Mouse (Mus musculus) cerebellum, adult 2 months (tissue): ENCODE results near the gene Alox12. TPM values are rescaled to one million over a fixed set of nuclear protein-coding genes. Genes with fewer than 3 reads are reported as not detected.
A peak's percentile ranks its signal among the peaks of the same experiment; 100 is the strongest.

Experiments used
- DNase-seq, 2 experiments: peaks; one replicate each; pipeline ENCODE4 v3.0.0; 2021
- H3K27ac ChIP-seq: fragments of 200-500 bp; 2 replicates; pipeline ENCODE4 v1.5.1; 2012; ENCODE audit warnings: low read length, control low read depth, inconsistent platforms; ENCODE audit not compliant: insufficient read depth
- H3K27me3 ChIP-seq: fragments of 200-500 bp; 2 replicates; pipeline ENCODE4 v1.6.1; 2012; ENCODE audit warnings: inconsistent platforms, mild to moderate bottlenecking, low read length, moderate library complexity; ENCODE audit not compliant: control insufficient read depth, insufficient read depth
- H3K4me1 ChIP-seq: fragments of 200-500 bp; 2 replicates; pipeline ENCODE4 v1.6.1; 2011; ENCODE audit warnings: low read length; ENCODE audit not compliant: control insufficient read depth, insufficient read depth
- H3K4me3 ChIP-seq: fragments of 200-500 bp; replicated peaks from 2 replicates; pipeline ENCODE3; 2011; ENCODE audit warnings: mild to moderate bottlenecking, low read depth, low read length, control low read depth; ENCODE audit not compliant: insufficient read depth
- CTCF ChIP-seq: fragments of 200-500 bp; IDR thresholded peaks from 2 replicates; pipeline ENCODE4 v1.5.1; 2011; ENCODE audit warnings: low read depth, mild to moderate bottlenecking, control low read depth, low read length, moderate library complexity, borderline replicate concordance; ENCODE audit not compliant: insufficient read depth
- POLR2A ChIP-seq: fragments of 200-500 bp; IDR thresholded peaks from 2 replicates; pipeline ENCODE4 v1.6.1; 2011; ENCODE audit warnings: low read length, control low read depth, borderline replicate concordance; ENCODE audit not compliant: insufficient read depth
- WGBS: fragments of 180-500 bp; shearing (Covaris S2); methylation state at CpG from one replicate; pipeline ENCODE4 v1.1.7; 2018; 5-methylcytosine and 5-hydroxymethylcytosine counted together
- polyA plus RNA-seq: library from polyadenylated mRNA; depleted of rRNA; stranded (reverse); fragments of >200 nt; gene quantifications from 2 replicates; pipeline ENCODE4 v1.2.3, GENCODE M21; 2012; rRNA removed

Gene Alox12
- 1.1 and 1.2 TPM in 2 replicates for polyA plus RNA-seq

- 3% methylated on average over 25 of the region's 25 CpGs for WGBS
- H3K4me1 ChIP-seq, result no peaks in the 10 kb centered on the region
- DNase-seq, result peak in 1 of 2 experiments; percentile 35
- TF ChIP-seq POLR2A (no peak), CTCF (peak; percentile 54; the same call in 1 of the 2 replicates)
- no peak within 1 kb of the TSS for H3K27ac ChIP-seq
- no peaks in the 10 kb centered on the region for H3K27me3 ChIP-seq
- peak within 1 kb of the TSS; percentile 11 for H3K4me3 ChIP-seq
Observed at GRCm38 (mm10) chr11:70254931-70255531, at the start of gene Alox12. Gene Alox12 (minus strand): TSS chr11:70255353.

- no peak overlapping the region for H3K27ac ChIP-seq
- H3K4me3 ChIP-seq, result no peak overlapping the region
- no peak for TF ChIP-seq CTCF
- no peak for TF ChIP-seq POLR2A
- WGBS, result 87% methylated on average over 4 of the region's 4 CpGs
- H3K4me1 ChIP-seq, result no peaks in the 10 kb centered on the region
- H3K27me3 ChIP-seq, result no peaks in the 10 kb centered on the region
- DNase-seq, result no peak
Observed at GRCm38 (mm10) chr11:70302293-70302692, 47.1 kb upstream of the Alox12 start.

- no peak for DNase-seq
- no peak for TF ChIP-seq CTCF
- no peak for TF ChIP-seq POLR2A
- no peak overlapping the region for H3K4me3 ChIP-seq
- H3K27me3 ChIP-seq, result no peaks in the 10 kb centered on the region; the same call in 1 of the 2 replicates
- WGBS, result 60% methylated on average over 12 of the region's 12 CpGs
- H3K27ac ChIP-seq, result no peak overlapping the region
- no peaks in the 10 kb centered on the region; the same call in 1 of the 2 replicates for H3K4me1 ChIP-seq
Observed at GRCm38 (mm10) chr11:70297836-70298454, 42.8 kb upstream of the Alox12 start.

DNA sequence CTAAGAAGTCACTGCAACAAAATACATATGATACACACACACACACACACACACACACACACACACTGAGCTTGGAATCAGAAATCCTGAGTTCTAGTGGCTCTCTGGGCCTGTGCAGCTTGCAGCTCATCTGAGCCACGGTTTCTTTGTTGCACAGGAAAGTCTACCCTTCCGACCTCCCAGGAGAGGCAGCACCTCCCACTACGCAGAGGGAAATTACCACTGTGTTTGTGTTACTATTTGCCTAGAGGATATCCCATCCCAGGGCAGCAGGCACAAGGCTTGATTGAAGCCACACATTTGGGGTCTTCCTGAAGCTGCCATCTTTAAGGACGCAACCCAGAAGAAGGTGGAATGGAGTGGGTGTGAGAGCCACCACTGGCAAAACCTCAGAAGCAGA is 42.3 kb upstream of the Alox12 start:
- no peak for TF ChIP-seq CTCF
- no peak for TF ChIP-seq POLR2A
- 67% methylated on average over 4 of the region's 4 CpGs for WGBS
- DNase-seq, result no peak

GRCm38 (mm10) chr11:70293881-70294280 is 38.7 kb upstream of the Alox12 start:
- H3K27me3 ChIP-seq, result no peaks in the 10 kb centered on the region; the same call in 1 of the 2 replicates
- 27% methylated on average over 6 of the region's 6 CpGs for WGBS
- no peak for TF ChIP-seq POLR2A
- TF ChIP-seq CTCF, result no peak
- H3K4me1 ChIP-seq, result no peaks in the 10 kb centered on the region; the same call in 1 of the 2 replicates
- no peak overlapping the region for H3K4me3 ChIP-seq
- peak in 1 of 2 experiments; percentile 24 for DNase-seq
- H3K27ac ChIP-seq, result no peak overlapping the region

More for the DNA sequence above, 42.3 kb upstream of the Alox12 start:
- no peaks in the 10 kb centered on the region; the same call in 1 of the 2 replicates for H3K27me3 ChIP-seq
- no peaks in the 10 kb centered on the region; the same call in 1 of the 2 replicates for H3K4me1 ChIP-seq
- H3K27ac ChIP-seq, result no peak overlapping the region
- H3K4me3 ChIP-seq, result no peak overlapping the region

DNA sequence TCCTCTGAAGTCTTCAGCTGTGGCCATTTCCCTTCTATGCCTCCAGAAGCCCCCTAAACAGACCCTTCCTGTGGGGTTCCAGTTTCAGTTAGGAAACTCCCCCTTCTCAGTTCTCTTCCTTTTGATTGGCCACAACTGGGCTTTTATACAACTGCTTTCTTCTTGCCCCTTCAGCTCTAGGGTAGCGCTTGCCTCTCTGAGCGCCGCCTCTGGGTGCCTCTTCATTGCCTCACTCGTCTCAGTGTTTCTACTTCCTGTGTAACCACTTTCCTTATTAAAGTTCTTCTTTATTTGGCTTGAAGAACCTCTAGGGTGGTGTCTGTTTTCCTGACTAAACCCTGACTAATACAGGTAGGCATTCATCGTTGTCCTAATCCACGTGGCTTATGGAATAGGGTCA is 36.1 kb upstream of the Alox12 start:
- WGBS, result 94% methylated on average over 6 of the region's 6 CpGs

DNA sequence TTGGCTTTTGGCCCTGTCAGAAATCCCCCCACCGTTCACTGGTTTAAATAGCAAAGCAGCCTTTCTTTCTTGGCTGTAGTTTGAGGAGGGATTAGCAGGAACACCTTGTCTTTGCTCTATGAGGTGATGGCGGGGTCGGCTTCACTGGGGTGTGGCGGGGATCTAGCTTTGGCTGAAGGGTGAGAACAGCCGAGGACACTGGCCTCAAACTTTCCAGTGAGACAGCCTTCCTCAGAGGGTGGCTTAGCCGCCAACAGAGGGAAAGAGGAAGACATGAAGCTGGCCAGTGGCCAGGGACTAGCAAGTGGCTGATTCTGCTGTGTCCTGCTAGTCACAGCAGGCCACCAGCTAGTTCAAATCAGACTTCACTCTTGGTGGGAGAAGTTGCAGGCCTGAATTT is 34.1 kb upstream of the Alox12 start:
- peak in 1 of 2 experiments; percentile 9 for DNase-seq
- Histone ChIP-seq H3K4me1 (no peaks in the 10 kb centered on the region; the same call in 1 of the 2 replicates), H3K27me3 (no peaks in the 10 kb centered on the region), H3K4me3 (no peak overlapping the region), H3K27ac (no peak overlapping the region)
- WGBS, result 37% methylated on average over 6 of the region's 6 CpGs
- TF ChIP-seq CTCF (no peak), POLR2A (no peak)

More for the DNA sequence above, 36.1 kb upstream of the Alox12 start:
- DNase-seq, result no peak
- Histone ChIP-seq H3K27me3 (no peaks in the 10 kb centered on the region), H3K4me3 (no peak overlapping the region), H3K4me1 (no peaks in the 10 kb centered on the region; the same call in 1 of the 2 replicates), H3K27ac (no peak overlapping the region)
- TF ChIP-seq CTCF (no peak), POLR2A (no peak)

DNA sequence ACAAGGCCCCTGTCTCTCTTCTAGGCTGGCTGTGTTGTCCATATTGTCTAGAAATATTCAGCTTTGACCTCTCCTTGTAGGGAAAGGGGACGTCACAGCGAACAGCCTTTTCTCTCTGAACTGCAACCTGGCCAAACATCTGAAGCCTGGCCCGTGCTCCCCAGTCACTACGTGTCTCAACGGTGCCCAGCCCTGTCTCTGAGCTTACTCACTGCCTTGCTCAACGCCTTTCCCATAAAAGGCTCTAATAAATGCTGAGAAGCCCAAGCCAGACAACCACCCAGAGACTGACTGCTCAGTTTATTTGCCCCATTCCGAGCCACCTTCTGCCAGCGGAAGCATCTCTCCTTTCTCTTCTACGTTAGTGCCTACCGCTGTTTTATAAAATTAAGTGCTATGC is 32.9 kb upstream of the Alox12 start:
- DNase-seq, result no peak
- WGBS, result 77% methylated on average over 10 of the region's 10 CpGs
- Histone ChIP-seq H3K4me3 (no peak overlapping the region), H3K4me1 (no peaks in the 10 kb centered on the region), H3K27me3 (no peaks in the 10 kb centered on the region), H3K27ac (no peak overlapping the region)
- TF ChIP-seq CTCF, result no peak
- no peak for TF ChIP-seq POLR2A
